15 mouse cellular contexts compared by ENCODE assay signal in genomic region chr19:12473201-12473641, GRCm38 (mm10). TPM values are rescaled to one million over a fixed set of nuclear protein-coding genes. Genes with fewer than 3 reads are reported as not detected.
A peak's percentile ranks its signal among the peaks of the same experiment; 100 is the strongest.
DNase-seq lines count a peak whose midpoint lies in the region; ATAC-seq and TF ChIP-seq lines count a peak whose summit lies in the region.
"Had no signal": no experiment of that assay in that cellular context is flagged by ENCODE, and none has a peak within 500 bp of the region (broad histone marks: within the 10 kb centered on the region; RNA-seq: fewer than 3 reads in every experiment).

No protein-coding gene starts in this region.

- peaks cover 29% of the 10 kb centered on the region for H3K4me1 ChIP-seq in thymus, adult 2 months (replicated peaks; ENCODE audit: control insufficient read depth, insufficient read depth, low read length)

- no peak overlapping the region for H3K4me3 ChIP-seq in gastrocnemius, adult 2 months
- no peak overlapping the region for H3K4me3 ChIP-seq in thymus, adult 2 months (ENCODE audit: control insufficient read depth, insufficient read depth, low read length)
- H3K4me3 ChIP-seq: erythroblast, embryonic 14.5 days had no signal

- H3K27ac ChIP-seq in gastrocnemius, adult 2 months, result peak overlapping the region; percentile 53; the same call in 1 of the 2 replicates
- H3K27ac ChIP-seq in thymus, adult 2 months (ENCODE audit: control insufficient read depth, insufficient read depth, low read length), result no peak overlapping the region

- WGBS in thymus, adult 2 months, result 35% methylated on average over 4 of the region's 4 CpGs

- H3K36me3 ChIP-seq in thymus, adult 2 months (ENCODE audit: control insufficient read depth, insufficient read depth, low read length), result no peaks in the 10 kb centered on the region

- intact Hi-C loops in gastrocnemius, adult 2 months (cut with DNase I), result no loop called here
- intact Hi-C loops in gastrocnemius, postnatal 36 days (cut with DNase I), result no loop called here

- H3K27me3 ChIP-seq in thymus, adult 2 months (ENCODE audit: control insufficient read depth, insufficient read depth, low read length), result no peaks in the 10 kb centered on the region

- ATAC-seq in granulocyte monocyte progenitor cell, adult 5-6 weeks (replicated peaks; ENCODE audit: poor library complexity, severe bottlenecking), result peak; percentile 29

- no peak for DNase-seq in gastrocnemius, adult 2 months
- no peak for DNase-seq in gastrocnemius, postnatal 36 days
- DNase-seq in testis, postnatal 10 days (ENCODE audit: low spot score), result peak; percentile 25
- DNase-seq in testis, postnatal 14 days (ENCODE audit: low spot score), result no peak
- DNase-seq in thymus, adult 2 months, result no peak
- DNase-seq in right cerebral cortex, postnatal 36 days (ENCODE audit: low spot score in 2 of 2), result no peak
- no peak for DNase-seq in layer of hippocampus, postnatal 10 days (ENCODE audit: low spot score in 2 of 2)
- DNase-seq: cerebellum, postnatal 14 days; left cerebral cortex, postnatal 4 days; spleen, adult 18-20 months had no signal

- no peak for TF ChIP-seq CTCF in gastrocnemius, adult 2 months (IDR thresholded peaks at IDR 0.05)
- TF ChIP-seq CTCF in thymus, adult 2 months (IDR thresholded peaks at IDR 0.05; ENCODE audit: borderline replicate concordance, control insufficient read depth, extremely low read depth, insufficient read depth, low read length, poor library complexity), result no peak

- no peak for TF ChIP-seq POLR2A in thymus, adult 2 months (IDR thresholded peaks at IDR 0.05; ENCODE audit: control insufficient read depth, extremely low read depth, insufficient read depth, low read length, poor library complexity)

RNA-seq across cellular contexts. Expression of gene Mpeg1, which starts 12.6 kb away (rescaled TPM):
- total RNA-seq in gastrocnemius, adult 2 months (2021), result 1 to 10 TPM in 1 of 2 experiments, under 1 TPM in 1; 0.98 to 1.1 TPM
- 1 to 10 TPM; 1.1 to 2.7 TPM for total RNA-seq in gastrocnemius, postnatal 36 days (2021)
- 62.2 and 69.2 TPM in 2 replicates for total RNA-seq in granulocyte monocyte progenitor cell, adult 5-6 weeks (2014; fragmentation: Nextera tagmentation)
- 53.0 and 54.8 TPM in 2 replicates for total RNA-seq in granulocyte monocyte progenitor cell, adult 5-6 weeks (2017)
- polyA plus RNA-seq in thymus, adult 2 months (2012; rRNA removed), result 24.0 and 34.0 TPM in 2 replicates
- total RNA-seq in layer of hippocampus, postnatal 10 days (2021), result 1 to 10 TPM; 4.6 to 4.8 TPM

RNA-seq across cellular contexts. Expression of gene Dtx4, which starts 28.0 kb away (rescaled TPM):
- total RNA-seq in gastrocnemius, adult 2 months (2021), result 1 to 10 TPM; 3.9 to 4.2 TPM
- 1 to 10 TPM; 5.2 to 5.3 TPM for total RNA-seq in gastrocnemius, postnatal 36 days (2021)
- 48.3 and 48.4 TPM in 2 replicates for total RNA-seq in granulocyte monocyte progenitor cell, adult 5-6 weeks (2014; fragmentation: Nextera tagmentation)
- total RNA-seq in granulocyte monocyte progenitor cell, adult 5-6 weeks (2017), result 38.7 and 47.3 TPM in 2 replicates
- 5.6 and 6.3 TPM in 2 replicates for polyA plus RNA-seq in thymus, adult 2 months (2012; rRNA removed)
- 10 to 100 TPM; 48.1 to 55.5 TPM for total RNA-seq in layer of hippocampus, postnatal 10 days (2021)

RNA-seq across cellular contexts. Expression of gene Pfpl, which starts 45.5 kb away (rescaled TPM):
- total RNA-seq in gastrocnemius, adult 2 months (2021), result not detected
- total RNA-seq in gastrocnemius, postnatal 36 days (2021), result not detected
- total RNA-seq in granulocyte monocyte progenitor cell, adult 5-6 weeks (2014; fragmentation: Nextera tagmentation), result not detected in 2 replicates
- not detected in 2 replicates for total RNA-seq in granulocyte monocyte progenitor cell, adult 5-6 weeks (2017)
- 0.03 TPM in 1 of 2 replicates, not detected in the other for polyA plus RNA-seq in thymus, adult 2 months (2012; rRNA removed)
- not detected for total RNA-seq in layer of hippocampus, postnatal 10 days (2021)
- total RNA-seq: gastrocnemius, adult 18-20 months; left cerebral cortex, postnatal 4 days had no signal
- polyA plus RNA-seq: erythroblast, embryonic 14.5 days; heart, embryonic 14.5 days; large intestine, adult 2 months had no signal

RNA-seq across cellular contexts. Expression of gene Olfr1441, which starts 56.0 kb away (rescaled TPM):
- total RNA-seq in gastrocnemius, adult 2 months (2021), result not detected
- total RNA-seq in gastrocnemius, postnatal 36 days (2021), result not detected
- not detected in 2 replicates for total RNA-seq in granulocyte monocyte progenitor cell, adult 5-6 weeks (2014; fragmentation: Nextera tagmentation)
- not detected in 2 replicates for total RNA-seq in granulocyte monocyte progenitor cell, adult 5-6 weeks (2017)
- not detected in 2 replicates for polyA plus RNA-seq in thymus, adult 2 months (2012; rRNA removed)
- not detected for total RNA-seq in layer of hippocampus, postnatal 10 days (2021)
- total RNA-seq: gastrocnemius, adult 18-20 months; left cerebral cortex, postnatal 4 days had no signal
- polyA plus RNA-seq: erythroblast, embryonic 14.5 days; heart, embryonic 14.5 days; large intestine, adult 2 months had no signal

Comparison
In these comparisons a context has a peak if more than half of its experiments do, and no peak if none do; other contexts are left out.
1. RNA of gene Mpeg1, which starts 12.6 kb away (total RNA-seq): 53.0 to 69.2 TPM in granulocyte monocyte progenitor cell, adult 5-6 weeks; 4.6 to 4.8 TPM in layer of hippocampus, postnatal 10 days, 1.1 to 2.7 TPM in gastrocnemius, postnatal 36 days and 0.98 to 1.1 TPM in gastrocnemius, adult 2 months; every median in the first group is over 4 times any median in the second.
2. RNA of gene Dtx4, which starts 28.0 kb away (total RNA-seq): 48.1 to 55.5 TPM in layer of hippocampus, postnatal 10 days and 38.7 to 48.4 TPM in granulocyte monocyte progenitor cell, adult 5-6 weeks; 5.2 to 5.3 TPM in gastrocnemius, postnatal 36 days and 3.9 to 4.2 TPM in gastrocnemius, adult 2 months; every median in the first group is over 4 times any median in the second.